Mouse (Mus musculus) MEL (cell line): Measurements from ENCODE around the gene Prcc.

Experiments
- CHD2 ChIP-seq: IDR thresholded peaks from 2 replicates; pipeline ENCODE4 v1.6.1; 2011; ENCODE audit warnings: low read length, improper control_type of control experiment
- CTCF ChIP-seq, 3 experiments: IDR thresholded peaks in 2 of 3; conservative IDR thresholded peaks in 1 of 3; 2 replicates each; pipeline ENCODE4 v1.5.1; 2011 to 2012; ENCODE audit warnings: low read length in 3 of 3, low read depth in 2 of 3, mild to moderate bottlenecking in 2 of 3, improper control_type of control experiment in 1 of 3, inconsistent platforms in 1 of 3, mixed read lengths in 1 of 3, moderate library complexity in 1 of 3; ENCODE audit not compliant: control insufficient read depth in 1 of 3, insufficient read depth in 1 of 3, poor library complexity in 1 of 3, severe bottlenecking in 1 of 3
- EP300 ChIP-seq, 2 experiments: IDR thresholded peaks; 2 replicates each; pipeline ENCODE4 v1.6.1; 2011; ENCODE audit warnings: improper control_type of control experiment in 2 of 2, low read length in 2 of 2, low read depth in 1 of 2, mild to moderate bottlenecking in 1 of 2
- TAL1 ChIP-seq: IDR thresholded peaks from 2 replicates; pipeline ENCODE4 v1.6.1; 2012; ENCODE audit warnings: mild to moderate bottlenecking, inconsistent platforms, low read length, moderate library complexity, mixed read lengths
- TCF12 ChIP-seq: IDR thresholded peaks from 2 replicates; pipeline ENCODE4 v1.6.1; 2014; ENCODE audit warnings: low read depth, mild to moderate bottlenecking, inconsistent platforms, low read length, improper control_type of control experiment, moderate library complexity
- USF1 ChIP-seq: IDR thresholded peaks from 2 replicates; pipeline ENCODE4 v1.6.1; 2014; ENCODE audit warnings: low read depth, mild to moderate bottlenecking, inconsistent platforms, low read length, improper control_type of control experiment, moderate library complexity
- ZC3H11A ChIP-seq: IDR thresholded peaks from 2 replicates; pipeline ENCODE4 v1.6.1; 2012; ENCODE audit warnings: low read depth, mild to moderate bottlenecking, inconsistent platforms, low read length, improper control_type of control experiment
- ZMIZ1 ChIP-seq: IDR thresholded peaks from 2 replicates; pipeline ENCODE4 v1.6.1; 2012; ENCODE audit warnings: low read depth, mild to moderate bottlenecking, inconsistent platforms, low read length, improper control_type of control experiment, moderate library complexity

- TF ChIP-seq CTCF (IDR thresholded peaks at IDR 0.05 in 2 of 3, conservative IDR thresholded peaks at IDR 0.05 in 1 of 3; ENCODE audit: control insufficient read depth in 1 of 3, insufficient read depth in 1 of 3, low read depth in 2 of 3, low read length in 3 of 3, poor library complexity in 1 of 3, severe bottlenecking in 1 of 3): no peak
- no peak for TF ChIP-seq USF1
- no peak for TF ChIP-seq ZC3H11A
- TF ChIP-seq TAL1: no peak
- TF ChIP-seq TCF12: no peak
- no peak for TF ChIP-seq CHD2
- no peak for TF ChIP-seq EP300 (IDR thresholded peaks at IDR 0.05; ENCODE audit: low read depth in 1 of 2, low read length in 2 of 2)
- TF ChIP-seq ZMIZ1: no peak
Measured at GRCm38 (mm10) chr3:87909381-87909780, 24.0 kb upstream of the Prcc start.
